Mouse (Mus musculus): ENCODE data around the gene Srpx2.

DNA sequence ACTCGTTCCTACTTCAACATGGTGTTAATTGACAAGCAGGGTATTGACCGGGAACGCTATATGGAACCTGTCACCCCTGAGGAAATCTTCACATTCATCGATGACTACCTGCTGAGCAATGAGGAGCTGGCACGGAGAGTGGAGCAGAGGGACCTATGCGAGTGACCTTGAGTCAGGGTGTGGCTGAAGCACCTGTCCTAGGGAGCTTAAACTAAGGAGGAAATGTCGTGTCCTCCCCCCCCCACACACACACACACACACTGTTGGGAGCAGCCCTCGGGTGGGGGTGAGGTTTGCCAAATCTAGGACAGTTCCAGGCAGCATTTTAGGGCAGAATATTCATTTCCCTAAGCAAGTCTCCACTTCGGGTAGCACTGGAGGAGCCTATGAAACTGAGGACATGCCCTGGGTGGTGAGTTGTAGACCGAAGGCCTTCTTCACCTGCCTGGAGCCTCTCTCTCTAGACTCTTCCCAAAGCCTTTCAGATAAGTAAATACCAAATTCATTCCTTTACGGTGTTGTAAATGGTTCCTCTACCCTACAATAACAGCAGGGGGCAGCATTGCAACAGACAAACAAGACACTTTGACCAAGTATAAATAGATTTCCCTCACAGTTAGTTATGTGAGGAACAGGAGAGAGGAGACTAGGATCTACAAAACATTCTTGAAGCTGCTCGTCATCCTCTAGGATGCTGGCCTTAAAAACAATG is 23.2 kb downstream of the Srpx2 start:
- TF ChIP-seq CTCF (IDR thresholded peaks at IDR 0.05; ENCODE audit: borderline replicate concordance, insufficient read depth, low read length) (no peak), POLR2A (IDR thresholded peaks at IDR 0.05; ENCODE audit: low read depth, low read length) (no peak)
